ENCODE assay signal across 9 mouse cellular contexts in the genomic region with DNA sequence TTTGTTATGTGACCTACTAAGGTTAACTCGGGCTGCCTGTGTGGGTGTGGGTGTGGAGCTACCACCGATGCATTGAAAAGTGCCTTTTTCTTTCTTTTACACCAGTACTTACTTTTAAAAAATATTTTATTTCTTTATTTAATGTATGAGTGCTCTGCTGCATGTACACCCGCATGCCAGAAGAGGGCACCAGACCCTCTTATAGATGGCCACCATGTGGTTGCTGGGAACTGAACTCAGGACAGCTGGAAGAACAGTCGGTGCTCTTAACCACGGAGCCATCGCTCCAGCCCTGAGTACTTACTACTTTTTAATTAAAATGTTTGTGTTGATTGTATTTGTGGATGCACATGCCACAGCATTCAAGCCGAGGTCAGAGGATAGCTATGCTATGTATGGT. TPM values are rescaled to one million over a fixed set of nuclear protein-coding genes. Genes with fewer than 3 reads are reported as not detected.
DNase-seq lines count a peak whose midpoint lies in the region; ATAC-seq and TF ChIP-seq lines count a peak whose summit lies in the region.
"Had no signal": no experiment of that assay in that cellular context is flagged by ENCODE, and none has a peak within 500 bp of the region (broad histone marks: within the 10 kb centered on the region; RNA-seq: fewer than 3 reads in every experiment).

No protein-coding gene starts in this region.

- ATAC-seq in liver, postnatal 0 days, result no peak
- ATAC-seq in liver, embryonic 12.5 days, result no peak

- no peak overlapping the region for H3K27ac ChIP-seq in cerebellum, adult 2 months (ENCODE audit: insufficient read depth, low read length)
- H3K27ac ChIP-seq in liver, postnatal 0 days (ENCODE audit: low read depth), result no peak overlapping the region
- no peak overlapping the region for H3K27ac ChIP-seq in liver, embryonic 12.5 days

- no peak overlapping the region for H3K9ac ChIP-seq in liver, postnatal 0 days (replicated peaks)
- no peak overlapping the region for H3K9ac ChIP-seq in liver, embryonic 12.5 days

- DNase-seq in cerebellum, adult 2 months, result no peak
- no peak for DNase-seq in cerebellum, adult 11 months
- DNase-seq in liver, postnatal 0 days, result no peak
- DNase-seq in brain, embryonic 14.5 days (ENCODE audit: low read depth), result peak; percentile 22
- peak; percentile 62 for DNase-seq in splenic B cell, adult 2 months (ENCODE audit: low read depth, low spot score)
- DNase-seq in cerebellum, postnatal 36 days, result no peak
- no peak for DNase-seq in frontal cortex, postnatal 36 days (ENCODE audit: low spot score in 2 of 2)

- no peak for TF ChIP-seq EP300 in liver, postnatal 0 days (IDR thresholded peaks at IDR 0.05; ENCODE audit: low read depth)

- no peaks in the 10 kb centered on the region for H3K9me3 ChIP-seq in liver, postnatal 0 days (ENCODE audit: low read length)
- no peaks in the 10 kb centered on the region for H3K9me3 ChIP-seq in liver, embryonic 12.5 days (replicated peaks)

- no peaks in the 10 kb centered on the region for H3K4me1 ChIP-seq in cerebellum, adult 2 months (ENCODE audit: control insufficient read depth, insufficient read depth, low read length)
- no peaks in the 10 kb centered on the region for H3K4me1 ChIP-seq in liver, postnatal 0 days (ENCODE audit: insufficient read depth)
- H3K4me1 ChIP-seq in liver, embryonic 12.5 days, result no peaks in the 10 kb centered on the region

- no peaks in the 10 kb centered on the region for H3K36me3 ChIP-seq in liver, postnatal 0 days (replicated peaks; ENCODE audit: insufficient read depth, low read length)
- no peaks in the 10 kb centered on the region for H3K36me3 ChIP-seq in liver, embryonic 12.5 days
- H3K36me3 ChIP-seq in splenic B cell, adult 2 months (ENCODE audit: control insufficient read depth, insufficient read depth, low read length, poor library complexity, severe bottlenecking), result no peaks in the 10 kb centered on the region

- peak; percentile 50; the same call in 1 of the 2 replicates for TF ChIP-seq CTCF in cerebellum, adult 2 months (IDR thresholded peaks at IDR 0.05; ENCODE audit: borderline replicate concordance, insufficient read depth, low read depth, low read length)
- TF ChIP-seq CTCF in liver, postnatal 0 days (IDR thresholded peaks at IDR 0.05; ENCODE audit: low read depth), result peak; percentile 65
- peak; percentile 48; the same call in 1 of the 2 replicates for TF ChIP-seq CTCF in brain, embryonic 14.5 days (IDR thresholded peaks at IDR 0.05; ENCODE audit: borderline replicate concordance, extremely low read depth, insufficient read depth, insufficient read length)

- H3K4me3 ChIP-seq in cerebellum, adult 2 months (replicated peaks; ENCODE audit: insufficient read depth, low read depth, low read length), result no peak overlapping the region
- H3K4me3 ChIP-seq in liver, postnatal 0 days (ENCODE audit: low read depth, low read length), result no peak overlapping the region
- no peak overlapping the region for H3K4me3 ChIP-seq in liver, embryonic 12.5 days

- H3K4me2 ChIP-seq in liver, postnatal 0 days (ENCODE audit: low read depth, low read length), result no peak overlapping the region
- H3K4me2 ChIP-seq in liver, embryonic 12.5 days, result no peak overlapping the region

- no peaks in the 10 kb centered on the region for H3K27me3 ChIP-seq in cerebellum, adult 2 months (ENCODE audit: control insufficient read depth, insufficient read depth, low read length)
- no peaks in the 10 kb centered on the region for H3K27me3 ChIP-seq in liver, postnatal 0 days (ENCODE audit: insufficient read depth, low read length)
- peaks cover 25% of the 10 kb centered on the region; the same call in 1 of the 2 replicates for H3K27me3 ChIP-seq in liver, embryonic 12.5 days (replicated peaks)
- no peaks in the 10 kb centered on the region; the same call in 1 of the 2 replicates for H3K27me3 ChIP-seq in splenic B cell, adult 2 months (ENCODE audit: control insufficient read depth, insufficient read depth, low read length, poor library complexity, severe bottlenecking)

- TF ChIP-seq POLR2A in cerebellum, adult 2 months (IDR thresholded peaks at IDR 0.05; ENCODE audit: borderline replicate concordance, insufficient read depth, low read length), result no peak
- no peak for TF ChIP-seq POLR2A in brain, embryonic 14.5 days (IDR thresholded peaks at IDR 0.05; ENCODE audit: borderline replicate concordance, extremely low read depth, insufficient read depth, insufficient read length, poor library complexity, severe bottlenecking)

- 36% methylated on average over 7 of the region's 7 CpGs for whole genome bisulfite sequencing in cerebellum, adult 2 months
- WGBS in liver, postnatal 0 days (ENCODE audit: insufficient replicate concordance), result 30% methylated on average over 7 of the region's 7 CpGs
- WGBS in liver, embryonic 12.5 days (ENCODE audit: insufficient replicate concordance), result 27% methylated on average over 7 of the region's 7 CpGs

RNA-seq across cellular contexts. Expression of a gene that starts 8.6 kb away (rescaled TPM):
- not detected in 2 replicates for polyA plus RNA-seq in cerebellum, adult 2 months (2012; rRNA removed)
- polyA plus RNA-seq in liver, postnatal 0 days (2015; fragmentation: Nextera tagmentation; extraction: Ambion mirVana), result 0.08 TPM in 1 of 2 replicates, not detected in the other
- 0.12 and 0.20 TPM in 2 replicates for polyA plus RNA-seq in liver, embryonic 12.5 days (2016; fragmentation: Nextera tagmentation; extraction: Ambion mirVana)
- polyA plus RNA-seq in brain, embryonic 14.5 days (2012; rRNA removed), result not detected in 2 replicates
- polyA plus RNA-seq: stomach, embryonic 14.5 days had no signal

RNA-seq across cellular contexts. Expression of a gene that starts 38.0 kb away (rescaled TPM):
- 0.05 TPM in 1 of 2 replicates, not detected in the other for polyA plus RNA-seq in cerebellum, adult 2 months (2012; rRNA removed)
- 0.49 and 0.56 TPM in 2 replicates for polyA plus RNA-seq in liver, postnatal 0 days (2015; fragmentation: Nextera tagmentation; extraction: Ambion mirVana)
- 0.88 and 1.9 TPM in 2 replicates for polyA plus RNA-seq in liver, embryonic 12.5 days (2016; fragmentation: Nextera tagmentation; extraction: Ambion mirVana)
- 0.05 and 0.29 TPM in 2 replicates for polyA plus RNA-seq in brain, embryonic 14.5 days (2012; rRNA removed)

RNA-seq across cellular contexts. Expression of a gene that starts 58.7 kb away (rescaled TPM):
- polyA plus RNA-seq in cerebellum, adult 2 months (2012; rRNA removed), result 1.1 and 1.2 TPM in 2 replicates
- 17.8 and 20.0 TPM in 2 replicates for polyA plus RNA-seq in liver, postnatal 0 days (2015; fragmentation: Nextera tagmentation; extraction: Ambion mirVana)
- 24.7 and 26.8 TPM in 2 replicates for polyA plus RNA-seq in liver, embryonic 12.5 days (2016; fragmentation: Nextera tagmentation; extraction: Ambion mirVana)
- 0.78 and 1.6 TPM in 2 replicates for polyA plus RNA-seq in brain, embryonic 14.5 days (2012; rRNA removed)

Comparison
In these comparisons a context has a peak if more than half of its experiments do, and no peak if none do; other contexts are left out.
1. DNase-seq: peak in brain, embryonic 14.5 days (single experiment) and splenic B cell, adult 2 months (single experiment); none in cerebellum, adult 2 months (0 of 2), cerebellum, adult 11 months (single experiment), liver, postnatal 0 days (single experiment), cerebellum, postnatal 36 days (0 of 2) and frontal cortex, postnatal 36 days (0 of 2).
2. Peak in every context shown above with its lines, with median percentiles within 50 percentile points of each other: CTCF ChIP-seq.